Mouse (Mus musculus): ENCODE data around the gene Rarg. TPM values are rescaled to one million over a fixed set of nuclear protein-coding genes. Genes with fewer than 3 reads are reported as not detected.

The Rarg gene
- total RNA-seq, 2 experiments from 2014 or later = 13.8 to 17.1 TPM

DNA sequence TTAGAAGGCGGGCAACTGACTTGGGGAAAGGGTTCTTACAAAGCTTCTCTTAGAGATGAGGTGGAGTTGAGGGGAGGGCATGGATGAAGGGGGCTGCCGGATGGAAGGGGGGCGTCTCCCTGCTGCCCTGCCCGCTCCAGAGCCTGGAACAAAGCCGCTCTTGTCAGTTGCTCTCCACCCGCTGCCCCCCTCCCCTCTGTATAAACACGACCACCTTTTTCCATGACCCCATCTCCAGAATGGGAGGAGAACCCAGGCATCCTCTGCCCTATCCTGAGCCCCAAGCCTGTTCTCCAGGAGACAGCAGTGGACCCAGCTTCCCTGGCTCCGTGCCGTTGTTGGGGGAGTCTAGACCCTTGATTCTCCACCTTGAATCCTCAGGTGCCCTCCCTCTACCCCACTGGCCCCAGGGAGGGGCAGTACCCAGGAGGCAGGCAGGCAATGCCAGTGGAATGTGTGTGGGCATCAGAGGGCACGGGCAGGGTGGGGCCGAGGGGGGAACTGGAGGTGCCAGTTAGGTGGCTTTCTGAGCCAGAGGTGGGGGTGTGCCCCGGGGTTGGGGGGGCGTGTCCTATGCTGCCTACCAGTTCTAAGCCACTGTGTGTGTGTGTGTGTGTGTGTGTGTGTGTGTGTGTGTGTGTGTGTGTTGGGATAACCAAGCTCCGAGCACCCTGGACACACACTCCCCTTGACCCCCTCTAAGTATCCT is 1.6 kb downstream of the Rarg start:
- H3K27ac ChIP-seq = no peak overlapping the region
- no peak for TF ChIP-seq CTCF (IDR thresholded peaks at IDR 0.05)
- intact Hi-C loops (cut with DNase I) = no loop called here
- no peak for DNase-seq (ENCODE audit: extremely low spot score in 1 of 2, low spot score in 2 of 2)
- H3K4me3 ChIP-seq = no peak overlapping the region

GRCm38 (mm10) chr15:102250521-102250920 is 6.8 kb downstream of the Rarg start:
- DNase-seq (ENCODE audit: extremely low spot score in 1 of 2, low spot score in 2 of 2) = no peak
- H3K27ac ChIP-seq = no peak overlapping the region
- intact Hi-C loops (cut with DNase I) = no loop called here
- no peak overlapping the region for H3K4me3 ChIP-seq
- TF ChIP-seq CTCF (IDR thresholded peaks at IDR 0.05) = no peak

DNA sequence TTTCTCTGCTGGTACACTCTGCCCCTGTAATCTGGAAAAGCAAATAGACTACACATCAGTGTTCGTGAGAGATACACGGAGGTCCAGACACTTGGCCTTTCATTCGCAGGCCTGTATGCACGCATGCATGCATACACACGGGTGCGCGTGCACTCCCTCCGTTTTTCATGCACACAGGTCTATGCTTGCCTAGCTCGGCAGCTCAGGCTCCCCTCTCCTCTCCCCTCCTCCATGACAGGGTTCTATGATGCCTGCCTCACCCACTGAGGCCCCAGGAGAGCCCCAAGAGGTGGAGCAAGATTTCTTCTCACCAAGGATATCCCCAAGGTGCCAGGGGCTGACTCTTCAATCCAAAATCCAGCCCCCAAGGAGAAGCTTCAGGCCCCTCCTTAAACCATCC is 7.3 kb downstream of the Rarg start:
- DNase-seq (ENCODE audit: extremely low spot score in 1 of 2, low spot score in 2 of 2) = no peak
- no peak for TF ChIP-seq CTCF (IDR thresholded peaks at IDR 0.05)
- Histone ChIP-seq H3K4me3 (no peak overlapping the region), H3K27ac (peak overlapping the region; percentile 21; the same call in 1 of the 2 replicates)
- intact Hi-C loops (cut with DNase I) = no loop called here

DNA sequence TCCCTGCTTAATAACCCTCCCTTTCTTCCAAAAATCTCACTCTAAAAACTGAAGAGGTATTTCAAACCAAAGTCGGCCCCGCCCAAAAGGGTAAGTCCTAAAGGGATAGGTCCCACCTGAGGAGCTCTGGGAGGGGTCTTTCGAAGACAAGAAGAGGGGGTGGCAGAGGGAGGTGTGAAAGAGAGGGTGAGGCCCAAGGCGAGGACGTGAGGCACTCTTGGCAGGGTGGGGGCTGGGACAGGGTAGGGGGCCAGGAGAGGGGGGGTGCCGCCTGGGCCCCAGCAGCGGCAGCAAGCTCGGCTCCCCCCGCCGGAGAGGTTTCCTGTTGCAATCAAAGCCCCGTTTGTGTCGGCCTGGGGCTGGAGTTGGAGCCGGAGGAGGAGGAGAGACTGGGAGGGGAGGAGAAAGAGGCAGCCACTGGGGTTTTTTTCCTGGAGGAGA is 8.0 kb downstream of the Rarg start:
- Histone ChIP-seq H3K4me3 (no peak overlapping the region), H3K27ac (peak overlapping the region; percentile 21; the same call in 1 of the 2 replicates)
- intact Hi-C loops (cut with DNase I) = no loop called here
- TF ChIP-seq CTCF (IDR thresholded peaks at IDR 0.05) = no peak
- DNase-seq (ENCODE audit: extremely low spot score in 1 of 2, low spot score in 2 of 2) = no peak

GRCm38 (mm10) chr15:102248812-102249191 is 8.5 kb downstream of the Rarg start:
- no peak for DNase-seq (ENCODE audit: extremely low spot score in 1 of 2, low spot score in 2 of 2)
- intact Hi-C loops (cut with DNase I) = no loop called here
- TF ChIP-seq CTCF (IDR thresholded peaks at IDR 0.05) = no peak
- no peak overlapping the region; the same call in 1 of the 2 replicates for H3K27ac ChIP-seq
- no peak overlapping the region for H3K4me3 ChIP-seq

GRCm38 (mm10) chr15:102248131-102248811 is 9.0 kb downstream of the Rarg start:
- intact Hi-C loops (cut with DNase I) = no loop called here
- TF ChIP-seq CTCF (IDR thresholded peaks at IDR 0.05) = no peak
- no peak for DNase-seq (ENCODE audit: extremely low spot score in 1 of 2, low spot score in 2 of 2)
- Histone ChIP-seq H3K27ac (peak overlapping the region; percentile 69), H3K4me3 (peak overlapping the region; percentile 65)

DNA sequence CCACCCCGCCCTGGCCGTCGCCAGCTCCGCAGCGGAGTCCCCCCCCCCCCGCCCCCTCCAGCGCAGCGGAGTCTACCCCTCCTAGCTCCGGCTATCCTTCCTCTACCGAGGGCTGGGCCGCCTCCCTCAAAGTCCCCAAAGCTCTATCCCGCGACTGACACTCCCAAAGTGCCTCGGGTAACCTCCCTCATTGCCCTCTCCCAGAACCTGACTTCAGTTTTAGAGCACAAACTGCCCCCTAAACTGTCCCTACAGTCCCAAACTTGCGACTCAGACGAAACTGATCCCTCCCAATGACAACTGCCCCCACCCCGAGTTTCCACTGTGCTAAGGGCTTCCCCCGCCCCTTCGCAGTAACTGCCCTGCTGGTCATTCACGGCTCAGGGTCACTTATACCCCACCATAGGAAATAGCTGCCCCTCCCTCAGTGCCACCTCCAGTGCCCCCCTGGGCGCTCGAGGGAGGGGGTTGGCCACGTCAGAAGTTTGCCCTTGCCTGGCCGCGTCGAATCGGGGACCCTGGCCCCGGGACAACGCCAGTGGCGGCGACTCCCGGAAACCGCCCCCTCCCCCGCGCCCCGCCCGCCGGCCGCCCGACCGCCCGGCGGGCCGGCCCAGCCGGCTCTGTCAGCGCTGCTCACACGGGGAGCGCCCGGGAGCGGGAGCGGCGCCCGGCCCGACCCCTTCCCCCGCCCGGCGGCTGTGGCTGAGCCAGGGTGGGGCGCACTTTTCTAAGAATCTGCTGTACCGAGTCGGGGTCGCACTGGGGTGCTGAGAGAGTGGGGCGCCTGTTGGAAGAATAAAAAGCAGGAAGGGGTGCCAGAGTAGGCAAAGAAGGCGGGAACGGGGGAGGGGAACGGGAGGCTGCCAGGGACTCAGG is 9.8 kb downstream of the Rarg start:
- intact Hi-C loops (cut with DNase I) = loop anchor here (2.0 kb wide), 1 partner anchor 31 kb away; the partner anchor contains the start of gene Mfsd5
- TF ChIP-seq CTCF (IDR thresholded peaks at IDR 0.05) = no peak
- Histone ChIP-seq H3K27ac (peak overlapping the region; percentile 97), H3K4me3 (peak overlapping the region; percentile 65)
- DNase-seq (ENCODE audit: extremely low spot score in 1 of 2, low spot score in 2 of 2) = peak; percentile 38 to 50

DNA sequence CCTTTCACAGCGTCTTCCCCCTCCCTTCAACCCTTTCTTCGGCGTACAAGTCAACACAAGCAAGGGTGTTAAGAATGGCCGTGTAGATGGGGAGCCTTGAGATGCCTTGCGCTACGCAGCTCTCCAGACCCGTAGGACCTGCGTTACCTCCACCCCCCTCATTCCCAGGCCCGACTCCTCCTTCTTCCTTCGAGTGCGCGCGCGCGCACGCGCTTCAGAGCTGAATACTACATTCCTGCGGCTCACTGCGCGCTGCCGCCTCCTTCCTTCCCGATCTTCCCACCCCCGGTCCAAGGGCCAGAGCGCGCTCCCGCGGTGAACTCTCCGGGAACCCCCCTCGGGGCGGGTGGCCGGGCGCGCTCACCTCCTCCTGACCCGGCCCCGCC is 10.5 kb downstream of the Rarg start:
- intact Hi-C loops (cut with DNase I) = loop anchor here (2.0 kb wide), 1 partner anchor 32 kb away; the partner anchor contains the start of gene Mfsd5
- DNase-seq (ENCODE audit: extremely low spot score in 1 of 2, low spot score in 2 of 2) = peak; percentile 84 to 89

GRCm38 (mm10) chr15:102245891-102246741 is 11.2 kb downstream of the Rarg start:
- peak; percentile 52 to 75 for DNase-seq (ENCODE audit: extremely low spot score in 1 of 2, low spot score in 2 of 2)
- Histone ChIP-seq H3K27ac (peak overlapping the region; percentile 97), H3K4me3 (peak overlapping the region; percentile 65)
- TF ChIP-seq CTCF (IDR thresholded peaks at IDR 0.05) = no peak
- intact Hi-C loops (cut with DNase I) = loop anchor here (2.0 kb wide), 1 partner anchor 33 kb away; the partner anchor contains the start of gene Mfsd5

More for the DNA sequence above, 10.5 kb downstream of the Rarg start:
- no peak for TF ChIP-seq CTCF (IDR thresholded peaks at IDR 0.05)
- peak overlapping the region; percentile 97 for H3K27ac ChIP-seq
- H3K4me3 ChIP-seq = peak overlapping the region; percentile 65

- Histone ChIP-seq H3K27ac (peak overlapping the region; percentile 97; the same call in 1 of the 2 replicates), H3K4me3 (peak overlapping the region; percentile 65)
- TF ChIP-seq CTCF (IDR thresholded peaks at IDR 0.05) = no peak
- intact Hi-C loops (cut with DNase I) = no loop called here
- DNase-seq (ENCODE audit: extremely low spot score in 1 of 2, low spot score in 2 of 2) = no peak
Measured at GRCm38 (mm10) chr15:102245461-102245881, 11.8 kb downstream of the Rarg start.
